Mouse (Mus musculus): Measurements from ENCODE around the gene Slc4a1. TPM values are rescaled to one million over a fixed set of nuclear protein-coding genes. Genes with fewer than 3 reads are reported as not detected.

Slc4a1 gene
- polyA plus RNA-seq, 1 experiment: 0.01 TPM

DNA sequence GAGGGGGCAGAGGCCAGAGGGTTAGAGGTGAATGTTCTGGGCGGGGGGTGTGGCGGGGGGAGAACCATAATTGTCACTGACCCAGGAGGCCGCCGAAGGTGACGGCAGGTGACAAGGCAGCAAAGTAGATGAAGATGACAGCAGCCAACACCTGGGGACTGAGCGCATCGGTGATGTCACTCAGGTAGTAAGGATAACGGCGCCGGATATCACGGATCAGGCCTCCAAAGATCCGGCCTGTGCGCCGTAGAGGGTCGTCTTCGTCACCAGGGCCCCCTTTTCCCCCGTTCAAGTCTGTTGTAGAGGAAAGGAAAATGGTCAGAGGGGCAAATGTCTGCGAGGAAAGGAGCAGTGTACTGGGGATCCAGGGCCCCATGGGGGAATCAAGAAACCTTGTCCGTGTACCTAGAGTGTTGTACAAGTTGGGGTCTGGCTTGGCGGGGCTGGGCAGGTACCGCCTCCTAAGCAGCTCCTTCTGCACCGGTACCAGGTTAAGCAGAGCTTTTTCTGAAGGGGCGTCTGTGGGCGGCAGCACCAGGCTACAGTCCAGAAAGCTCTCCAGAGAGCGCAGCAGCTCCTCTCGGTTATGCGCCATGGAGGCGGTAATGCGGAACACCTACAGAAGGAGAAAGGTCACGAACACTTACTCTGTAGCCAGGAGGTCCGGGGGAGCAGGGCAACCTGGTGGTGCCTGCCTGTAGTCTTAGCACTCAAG, 9.2 kb downstream of the Slc4a1 start:
- no peak for DNase-seq (ENCODE audit: low read depth, low spot score)
- WGBS: 63% methylated on average over 31 of the region's 31 CpGs

DNA sequence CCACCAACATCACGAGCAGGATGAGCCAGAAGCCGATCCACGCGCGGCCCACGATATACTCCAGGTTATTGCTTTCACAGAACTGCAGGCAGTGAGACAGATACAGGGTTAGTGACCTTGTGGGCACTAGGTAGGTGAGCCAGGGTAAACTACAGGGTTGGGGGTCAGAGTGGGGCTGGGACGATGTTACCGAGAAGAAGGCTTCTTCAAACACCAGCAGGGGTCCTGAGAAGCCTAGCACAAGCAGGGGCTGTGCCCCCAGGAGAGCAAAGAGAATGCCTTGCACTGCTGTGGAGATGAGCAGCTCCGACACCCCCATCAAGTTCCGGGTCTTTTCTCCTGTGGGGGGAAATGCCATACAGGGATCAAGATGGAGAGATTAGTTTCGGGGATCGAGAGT, 9.8 kb downstream of the Slc4a1 start:
- no peak for DNase-seq (ENCODE audit: low read depth, low spot score)
- WGBS: 77% methylated on average over 12 of the region's 12 CpGs

DNA sequence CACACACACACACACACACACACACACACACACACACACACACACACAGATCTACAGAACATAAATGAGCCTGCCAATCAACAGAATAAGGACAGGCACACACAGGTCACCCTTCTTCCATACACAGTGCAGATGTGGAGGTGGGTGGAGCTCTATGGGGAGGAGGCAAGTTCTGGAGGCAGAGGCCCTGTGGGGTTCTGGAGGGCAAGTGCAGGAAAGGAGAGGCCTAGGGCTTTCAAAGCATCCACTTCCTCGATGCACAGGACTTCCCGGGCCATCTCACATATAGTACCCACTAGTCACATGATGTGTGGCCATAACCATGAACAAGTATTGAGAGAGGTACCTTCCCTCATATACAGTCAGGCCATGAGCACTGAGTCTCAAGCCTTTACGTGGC, 10.5 kb downstream of the Slc4a1 start:
- 72% methylated on average over 3 of the region's 3 CpGs for WGBS
- no peak for DNase-seq (ENCODE audit: low read depth, low spot score)

DNA sequence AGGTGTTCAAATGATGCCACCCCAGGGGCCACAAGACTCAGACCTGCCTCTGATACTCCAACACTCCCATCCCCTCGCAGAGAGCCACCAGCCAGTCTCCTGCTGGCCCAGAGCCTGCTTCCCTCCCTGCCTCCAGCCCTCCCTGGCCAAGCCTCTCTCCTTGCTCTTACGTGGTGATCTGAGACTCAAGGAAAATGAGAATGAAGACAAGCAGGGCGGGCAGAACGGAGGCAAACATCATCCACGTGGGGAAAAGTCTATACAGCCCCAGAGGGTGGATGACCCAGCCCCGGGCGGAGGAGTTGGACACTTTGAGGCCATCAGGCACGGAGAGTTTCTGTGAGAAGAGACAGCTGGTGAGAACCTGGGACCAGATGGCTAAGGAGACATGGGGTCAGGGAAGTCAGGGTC, 13.0 kb downstream of the Slc4a1 start:
- 18% methylated on average over 8 of the region's 8 CpGs for WGBS
- DNase-seq (ENCODE audit: low read depth, low spot score): no peak

DNA sequence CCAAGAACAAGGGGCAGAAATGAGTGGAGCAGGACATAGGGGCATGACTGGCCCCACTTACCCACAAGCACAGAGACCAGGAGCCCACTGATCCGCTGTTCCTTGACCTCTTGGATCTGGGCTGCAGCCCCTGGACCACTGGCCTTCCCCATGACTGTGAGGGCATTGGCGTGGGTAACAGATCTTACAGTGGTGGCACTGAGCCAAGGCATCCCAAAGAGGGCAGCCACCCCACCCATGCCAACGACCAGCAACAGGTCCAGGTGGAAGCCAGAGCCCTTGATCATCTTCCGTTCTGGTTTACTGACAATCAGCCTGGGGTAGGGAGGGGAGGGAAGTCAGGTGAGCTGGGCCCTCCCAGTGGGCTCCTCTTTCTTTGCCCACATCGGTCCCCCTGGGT, 13.6 kb downstream of the Slc4a1 start:
- no peak for DNase-seq (ENCODE audit: low read depth, low spot score)
- 34% methylated on average over 5 of the region's 5 CpGs for WGBS

DNA sequence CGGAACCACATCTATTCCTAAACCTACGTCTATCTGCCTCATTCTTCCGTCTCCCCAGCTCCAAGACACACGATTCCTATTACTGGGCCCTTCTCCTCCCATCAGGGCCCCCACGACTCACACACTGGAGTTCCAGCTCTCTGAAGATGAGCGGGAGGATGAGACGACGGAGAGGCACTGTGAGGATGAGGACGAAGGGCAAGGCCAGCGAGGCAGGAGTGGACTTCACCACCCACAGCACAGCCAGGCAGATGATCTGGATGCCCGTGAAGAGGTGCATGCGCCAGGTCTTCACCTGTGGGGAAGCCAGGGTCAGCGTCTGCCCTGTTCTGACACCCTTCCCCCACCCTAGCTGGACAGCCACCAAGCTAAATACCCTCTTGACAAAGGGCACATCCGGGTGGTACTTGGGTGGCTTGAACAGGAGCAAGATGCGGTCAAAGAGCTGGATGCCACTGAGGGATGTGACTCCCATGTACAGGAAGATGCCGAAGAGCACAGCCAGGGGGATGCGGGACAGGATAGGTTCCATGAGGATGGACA, 15.0 kb downstream of the Slc4a1 start:
- no peak for DNase-seq (ENCODE audit: low read depth, low spot score)
- WGBS: 88% methylated on average over 17 of the region's 17 CpGs

DNA sequence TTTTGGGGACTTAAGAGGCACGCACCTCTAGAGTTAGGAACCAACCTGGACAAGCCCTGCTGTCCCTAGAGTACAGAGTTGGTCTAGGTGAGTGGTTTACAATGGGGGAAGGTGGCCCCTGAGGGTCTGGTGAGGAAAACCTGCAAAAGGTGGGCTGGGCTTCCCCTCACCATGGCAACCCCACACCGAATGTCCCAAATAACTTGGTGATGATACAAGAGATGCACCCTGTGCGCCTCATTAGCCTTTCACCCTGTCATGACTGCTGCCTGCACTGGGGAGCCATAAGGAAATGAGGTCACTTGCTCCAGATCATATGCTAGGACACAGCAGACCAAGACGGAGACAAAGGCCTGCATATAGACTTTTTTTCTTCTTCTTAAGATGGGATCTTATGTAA, 15.6 kb downstream of the Slc4a1 start:
- DNase-seq (ENCODE audit: low read depth, low spot score): no peak
- 87% methylated on average over 4 of the region's 4 CpGs for WGBS

DNA sequence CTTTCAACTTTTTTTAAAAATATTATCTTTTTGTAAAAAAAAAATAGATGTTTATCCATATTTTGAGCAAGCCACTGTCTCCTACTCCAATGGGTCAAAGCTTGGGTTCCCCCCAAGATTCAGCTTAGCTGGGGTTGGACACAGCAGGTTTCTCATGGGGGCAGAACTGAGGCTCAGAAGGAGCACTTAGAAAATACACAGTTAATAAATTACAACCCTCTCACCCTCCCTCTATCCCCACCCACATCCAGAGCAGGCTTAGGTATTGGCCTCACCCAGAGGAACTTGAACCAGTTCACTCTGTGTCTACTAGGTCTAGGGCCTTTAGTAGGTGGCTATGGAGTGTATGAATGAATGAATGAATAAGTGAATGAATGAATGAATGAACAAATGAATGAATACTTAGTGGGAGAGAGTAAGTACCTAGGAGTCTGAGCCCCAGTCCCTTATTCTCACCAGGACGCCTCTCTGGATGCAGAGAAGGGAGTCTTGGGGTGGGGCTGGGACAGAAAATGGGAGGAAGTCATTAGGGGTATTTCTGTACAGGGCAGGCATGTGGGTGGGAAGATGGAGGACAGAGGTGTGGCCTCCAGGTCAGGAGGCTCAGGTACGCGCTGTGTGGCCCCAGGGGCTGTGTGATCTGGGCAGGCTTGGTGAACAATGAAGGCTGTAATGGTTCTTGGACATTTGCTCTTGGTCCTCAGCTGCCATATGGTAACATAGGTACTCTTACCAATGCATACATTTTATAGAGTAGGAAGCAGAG, 16.6 kb downstream of the Slc4a1 start:
- WGBS: 87% methylated on average over 3 of the region's 3 CpGs
- DNase-seq (ENCODE audit: low read depth, low spot score): no peak

DNA sequence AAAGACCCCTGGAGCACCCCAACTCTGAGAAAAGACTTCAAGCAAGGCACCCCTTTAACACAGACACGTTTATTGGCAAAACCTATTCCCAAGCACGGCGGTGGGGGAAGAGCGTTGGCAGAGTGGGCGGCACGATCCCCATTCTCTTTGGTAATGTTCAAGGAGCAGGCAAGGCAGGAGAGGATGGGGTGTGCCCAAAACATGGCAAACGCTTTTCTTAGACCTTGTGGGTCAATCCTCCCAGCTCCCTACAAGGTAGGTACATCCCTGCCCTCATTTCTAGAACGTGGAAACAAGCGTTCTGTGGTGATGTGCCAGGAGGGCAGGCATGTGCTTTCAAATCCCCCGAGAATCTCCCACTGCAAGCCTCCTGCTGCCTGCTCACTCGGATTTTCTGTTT, 17.2 kb downstream of the Slc4a1 start:
- 80% methylated on average over 11 of the region's 11 CpGs for WGBS
- DNase-seq (ENCODE audit: low read depth, low spot score): no peak

DNA sequence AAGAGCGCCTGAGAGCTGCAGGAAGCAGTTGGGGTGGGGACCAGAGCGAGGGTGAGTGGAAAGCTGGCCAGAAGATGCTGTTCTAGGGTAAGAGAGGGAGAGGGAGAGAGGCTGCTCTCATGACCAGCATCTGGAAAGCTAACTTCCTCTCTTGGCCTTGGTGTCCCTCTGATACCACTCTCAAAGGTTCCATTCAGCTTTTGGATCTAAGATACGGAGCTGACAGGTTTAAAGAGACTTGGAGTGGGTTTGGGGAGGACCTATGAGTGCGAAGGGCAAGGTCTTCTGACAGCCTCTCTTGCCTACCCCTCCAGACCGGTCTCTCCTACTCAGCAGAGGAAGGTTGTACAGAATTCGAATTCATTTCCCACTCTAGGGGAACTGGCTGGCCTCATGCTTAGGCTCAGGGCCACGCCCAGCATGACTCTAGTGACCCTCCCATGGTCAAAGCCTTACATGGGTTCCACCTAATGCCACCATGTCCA, 17.9 kb downstream of the Slc4a1 start:
- 94% methylated on average over 7 of the region's 7 CpGs for WGBS

DNA sequence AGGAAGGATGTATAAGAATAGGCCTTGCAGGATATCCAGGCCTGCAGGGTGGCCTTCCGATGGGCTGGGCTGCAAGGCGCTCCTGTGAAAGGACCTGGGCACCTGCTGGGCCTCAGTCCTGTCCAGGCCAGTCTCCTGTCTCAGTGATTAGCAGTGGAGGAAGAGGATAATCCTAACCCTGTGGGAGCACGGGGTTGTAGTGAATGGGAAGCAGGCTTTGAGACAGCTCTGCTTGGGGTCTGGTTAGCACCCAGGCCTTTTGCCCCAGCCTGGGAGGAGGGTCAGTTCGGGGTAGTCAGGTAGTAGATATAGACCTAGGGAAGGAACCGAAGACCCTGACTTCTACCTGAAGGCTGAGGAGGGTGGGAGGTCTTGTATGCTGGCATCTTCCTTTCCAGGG, 18.3 kb downstream of the Slc4a1 start:
- no peak for DNase-seq (ENCODE audit: low read depth, low spot score)
- WGBS: 81% methylated on average over 5 of the region's 5 CpGs

More for the DNA sequence above, 17.9 kb downstream of the Slc4a1 start:
- DNase-seq (ENCODE audit: low read depth, low spot score): no peak

DNA sequence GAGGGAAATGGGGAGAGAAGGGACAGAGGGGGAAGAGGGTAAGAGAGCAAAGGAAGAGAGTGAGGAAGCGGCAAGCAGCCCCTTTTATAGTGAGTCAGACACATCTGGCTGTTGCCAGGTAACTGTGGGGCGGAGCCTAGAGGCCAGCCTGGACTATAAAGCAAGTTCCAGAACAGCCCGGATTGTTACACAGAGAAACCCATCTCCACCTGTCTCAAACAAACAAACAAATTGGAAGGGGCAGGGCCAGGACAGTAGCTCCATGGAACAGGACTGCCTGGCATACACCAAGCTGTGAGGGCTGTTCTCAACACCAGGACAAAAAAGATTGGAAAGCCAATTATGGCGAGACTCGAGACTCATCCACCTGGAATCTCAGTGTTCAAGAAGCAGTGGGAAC, 19.1 kb downstream of the Slc4a1 start:
- DNase-seq (ENCODE audit: low read depth, low spot score): peak; percentile 43
- WGBS: 45% methylated on average over 5 of the region's 5 CpGs

DNA sequence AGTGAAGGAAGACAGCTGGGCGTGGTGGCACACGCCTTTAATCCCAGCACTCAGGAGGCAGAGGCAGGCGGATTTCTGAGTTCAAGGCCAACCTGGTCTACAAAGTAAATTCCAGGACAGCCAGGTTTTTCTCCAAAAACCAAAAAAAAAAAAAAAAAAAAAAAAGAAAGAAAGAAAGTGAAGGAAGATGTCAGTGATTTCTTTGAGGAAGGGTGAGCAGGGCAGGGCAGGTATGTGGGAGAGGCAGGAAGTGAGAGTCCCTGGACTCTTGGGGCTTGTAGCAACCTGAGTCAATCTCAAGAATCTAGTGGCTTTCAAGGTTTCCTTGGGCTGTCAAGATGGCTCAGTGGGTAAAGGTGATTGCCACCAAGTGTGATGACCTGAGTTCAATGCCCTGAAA, 21.5 kb downstream of the Slc4a1 start:
- WGBS: 86% methylated on average over 3 of the region's 3 CpGs
- no peak for DNase-seq (ENCODE audit: low read depth, low spot score)

DNA sequence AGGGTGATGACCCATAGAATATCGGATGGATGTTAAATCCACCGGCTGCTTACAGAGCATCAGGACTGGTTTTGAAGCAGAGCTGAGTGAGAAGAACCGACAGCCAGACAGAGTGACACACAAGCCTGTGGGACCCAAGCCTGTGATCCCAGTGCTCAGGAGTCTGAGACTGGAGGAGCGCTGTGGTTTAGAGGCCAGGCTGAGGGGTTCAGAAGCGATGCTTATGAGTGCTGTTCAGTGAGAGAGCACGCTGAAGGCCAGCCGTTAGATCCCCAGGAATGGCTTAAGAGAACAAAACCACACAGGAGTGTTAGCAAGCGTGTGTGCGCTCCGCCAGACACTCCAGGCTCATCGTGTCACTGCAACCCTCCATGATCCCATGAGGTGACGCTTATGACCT, 23.3 kb downstream of the Slc4a1 start:
- no peak for DNase-seq (ENCODE audit: low read depth, low spot score)
- 88% methylated on average over 12 of the region's 12 CpGs for WGBS

DNA sequence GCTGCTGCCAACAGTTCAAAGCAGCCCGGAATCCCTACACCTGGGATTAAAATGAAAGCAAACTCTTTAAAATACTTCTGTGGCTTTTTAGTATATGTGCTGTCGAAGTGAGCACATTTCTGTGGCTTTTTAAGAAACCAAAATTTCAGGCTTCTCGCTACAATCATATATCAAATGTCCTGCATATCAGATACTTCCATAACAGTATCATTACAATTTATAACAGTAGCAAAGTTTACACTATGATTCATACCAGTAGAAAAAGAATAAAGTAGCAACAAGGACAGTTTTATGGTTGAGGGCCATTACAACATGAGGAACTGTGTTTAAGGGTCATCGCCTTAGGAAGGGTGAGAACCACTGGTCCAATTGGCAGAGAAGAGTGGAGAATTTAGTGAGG, 24.9 kb downstream of the Slc4a1 start:
- DNase-seq (ENCODE audit: low read depth, low spot score): no peak
- WGBS: 47% methylated on average over 4 of the region's 4 CpGs

DNA sequence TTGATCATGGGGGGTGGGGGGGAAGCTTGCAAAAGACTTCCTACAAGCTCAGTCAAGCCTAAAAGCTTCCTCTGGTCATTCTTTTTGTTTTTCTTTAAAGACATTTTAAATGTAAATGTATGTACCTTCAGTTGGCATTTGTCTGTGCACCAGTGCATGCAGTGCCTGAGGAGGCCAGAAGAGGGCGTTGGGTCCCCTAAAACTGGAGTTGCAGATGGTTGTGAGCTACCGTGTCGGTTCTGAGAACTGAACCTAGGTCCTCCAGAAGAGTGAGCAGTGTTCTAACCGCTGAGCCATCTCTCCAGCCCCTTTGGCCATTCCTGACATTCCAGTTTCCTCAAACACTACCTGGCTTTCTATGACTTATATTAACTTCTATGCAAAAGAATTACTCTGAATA, 26.4 kb downstream of the Slc4a1 start:
- no peak for DNase-seq (ENCODE audit: low read depth, low spot score)
- 67% methylated on average over 4 of the region's 4 CpGs for WGBS

DNA sequence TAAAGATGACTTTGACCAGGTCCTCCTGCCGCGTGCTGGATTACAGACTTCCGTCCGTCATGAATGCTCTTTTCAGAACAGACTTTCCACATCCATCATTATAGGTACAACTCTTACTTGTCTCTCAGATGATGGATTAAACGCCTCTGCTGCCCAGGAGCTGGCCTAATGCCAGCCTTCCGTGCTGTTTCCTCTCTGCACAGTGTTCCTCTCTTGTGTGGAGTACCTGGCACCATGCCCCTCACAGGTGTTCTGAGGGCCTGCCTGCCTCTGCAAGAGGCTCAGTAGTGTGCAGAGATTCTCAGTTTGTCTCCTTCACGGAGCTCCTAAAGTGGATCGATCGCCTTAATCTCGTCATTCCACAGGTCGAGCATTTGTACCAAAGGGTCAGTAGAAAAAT, 26.8 kb downstream of the Slc4a1 start:
- DNase-seq (ENCODE audit: low read depth, low spot score): no peak
- 48% methylated on average over 11 of the region's 11 CpGs for WGBS

DNA sequence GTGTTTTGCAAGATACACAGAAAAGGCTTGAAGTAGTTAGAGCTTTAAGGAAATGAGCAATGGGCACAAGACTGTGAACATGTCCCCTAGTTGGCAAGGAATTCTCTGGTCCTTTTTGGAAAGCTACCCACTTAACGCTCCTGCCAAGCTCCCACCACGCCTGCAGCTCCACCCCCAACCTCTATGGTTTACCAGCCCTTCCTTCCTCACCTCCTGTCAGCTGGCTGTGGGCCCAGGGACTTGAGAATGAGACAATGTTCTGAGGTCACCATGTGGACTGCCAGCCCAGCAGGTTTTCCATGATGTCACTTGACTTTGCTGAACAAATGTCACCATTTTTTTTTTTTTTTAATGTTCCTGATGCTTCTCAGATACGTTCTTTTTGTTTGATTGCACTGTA, 27.4 kb downstream of the Slc4a1 start:
- no peak for DNase-seq (ENCODE audit: low read depth, low spot score)
- 3% methylated on average over 3 of the region's 3 CpGs for WGBS

DNA sequence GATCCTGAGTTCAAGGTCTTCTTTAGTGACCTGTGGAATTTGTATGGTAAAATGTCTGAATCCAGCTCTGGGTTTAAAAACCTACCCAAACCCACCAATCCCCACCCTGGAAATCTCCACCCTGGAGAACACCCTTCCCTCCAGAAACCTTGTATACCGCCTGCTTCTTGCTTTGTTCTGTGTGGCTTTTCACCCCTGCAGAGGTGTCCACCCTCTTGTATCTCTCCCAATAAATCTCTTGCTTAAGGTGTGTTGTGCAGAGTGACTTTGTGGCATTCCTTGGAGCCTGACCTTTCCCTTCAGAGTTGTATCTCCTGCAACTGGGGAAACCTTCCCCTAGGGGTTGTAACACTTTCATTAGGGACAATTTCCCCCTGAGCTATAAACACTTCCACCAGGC, 28.1 kb downstream of the Slc4a1 start:
- 52% methylated on average over 1 of the region's 1 CpGs for WGBS
- DNase-seq (ENCODE audit: low read depth, low spot score): no peak

DNA sequence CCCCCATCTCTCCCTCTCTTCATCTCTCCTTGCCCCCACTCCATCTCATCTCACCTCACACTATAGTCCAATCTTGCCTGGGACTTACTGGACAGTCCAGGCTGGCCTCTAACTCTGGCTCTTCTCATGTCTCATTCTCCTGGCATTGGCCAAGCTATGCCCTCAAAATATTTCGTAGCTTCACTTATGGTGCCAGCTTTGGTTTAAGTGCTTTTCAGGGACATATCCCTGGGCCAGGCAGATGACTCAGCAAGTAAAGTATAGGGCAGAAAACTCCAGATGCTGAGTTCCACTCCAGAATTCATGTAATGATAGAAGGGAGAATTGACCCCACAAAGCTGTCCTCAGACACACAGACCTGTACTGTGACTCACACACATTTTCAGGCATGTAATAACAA, 29.8 kb downstream of the Slc4a1 start:
- 58% methylated on average over 1 of the region's 1 CpGs for WGBS
- DNase-seq (ENCODE audit: low read depth, low spot score): no peak

All from large intestine, adult 2 months (tissue).